Mouse (Mus musculus): ENCODE data around the gene Mdh1b. TPM values are rescaled to one million over a fixed set of nuclear protein-coding genes. Genes with fewer than 3 reads are reported as not detected.

Mdh1b gene
- not detected for polyA plus RNA-seq (2017; shearing (Covaris generic))

DNA sequence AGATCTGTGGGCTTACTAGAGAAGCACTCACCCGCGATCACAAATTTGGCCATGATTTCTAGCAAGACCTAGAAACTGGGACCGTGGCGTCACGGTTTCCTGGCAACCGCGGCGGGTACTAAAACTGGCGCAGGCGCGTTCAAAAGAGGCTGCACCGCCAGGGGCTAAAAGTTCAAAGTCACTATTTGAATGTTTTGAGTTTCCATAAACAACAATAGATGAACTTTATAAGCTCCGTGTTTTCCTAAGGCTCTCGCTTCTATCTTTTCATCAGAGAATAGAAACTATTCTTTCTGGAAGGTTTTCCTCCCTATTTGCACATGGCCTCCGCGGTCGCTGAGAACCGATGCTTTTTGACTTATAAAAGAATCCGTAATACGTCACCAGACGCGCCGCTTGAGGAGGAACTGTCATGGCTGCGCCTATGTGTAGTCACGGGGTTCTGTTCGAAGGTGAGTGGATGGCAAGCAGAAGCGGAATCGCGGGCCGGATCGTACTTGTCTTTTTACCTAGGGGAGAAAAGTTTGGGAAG lies at the start of gene Mdh1b, which contains the start of gene Fastkd2:
TSS of gene Mdh1b (minus strand) at position 79 of the 532 bp plus-strand sequence.
TSS of gene Fastkd2 (plus strand) at position 375 of the 532 bp plus-strand sequence.
- ATAC-seq = peak; percentile 99

GRCm38 (mm10) chr1:63776902-63777630 lies 46.9 kb upstream of the Mdh1b start:
- ATAC-seq = no peak

GRCm38 (mm10) chr1:63776396-63776795 lies 46.3 kb upstream of the Mdh1b start:
- ATAC-seq = no peak

- no peak for ATAC-seq
Measured at GRCm38 (mm10) chr1:63770309-63770708, 40.2 kb upstream of the Mdh1b start.

GRCm38 (mm10) chr1:63769167-63769566 lies 39.0 kb upstream of the Mdh1b start, which contains the start of gene 4933402D24Rik:
TSS of gene 4933402D24Rik (minus strand) at chr1:63769267.
- no peak for ATAC-seq

DNA sequence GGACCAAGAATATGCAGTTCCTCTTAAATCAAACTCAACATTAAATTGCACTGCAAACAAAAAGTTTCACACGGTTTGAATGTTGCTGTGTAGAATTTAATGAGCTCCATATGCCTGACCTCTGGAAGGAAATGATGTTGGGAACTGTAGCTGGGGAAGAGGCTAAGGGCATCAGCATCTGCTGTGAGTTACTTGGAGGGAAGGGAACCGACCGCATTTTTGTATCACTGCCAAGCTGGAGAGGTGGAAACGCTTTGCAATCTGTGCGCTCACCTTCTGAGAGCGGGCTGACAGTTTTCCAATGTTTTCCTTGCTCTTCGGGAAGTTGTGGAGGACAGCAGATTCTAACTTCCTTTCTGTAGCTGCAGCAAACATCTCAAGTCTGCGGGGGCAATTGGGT lies 38.0 kb upstream of the Mdh1b start:
- ATAC-seq = no peak

DNA sequence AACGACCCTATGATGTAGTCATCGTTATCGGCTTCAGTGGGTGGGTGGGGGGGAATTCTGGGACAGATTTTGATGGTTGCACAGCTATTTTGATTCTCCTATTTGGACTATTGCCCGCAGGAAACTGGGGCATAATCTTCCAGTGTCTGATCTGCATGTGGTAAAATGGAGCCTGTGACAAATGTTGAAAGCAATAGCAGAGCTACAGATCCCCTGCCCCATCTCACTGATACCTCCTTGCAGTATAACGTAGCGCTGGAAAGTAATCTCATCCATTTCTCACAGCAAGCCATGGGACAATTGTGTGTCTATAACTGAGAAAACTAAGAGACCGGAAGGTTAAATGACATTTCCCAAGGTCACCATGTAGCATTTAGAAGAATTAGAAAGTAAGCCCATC lies 34.3 kb upstream of the Mdh1b start:
- no peak for ATAC-seq

GRCm38 (mm10) chr1:63763881-63764386 lies 33.8 kb upstream of the Mdh1b start:
- ATAC-seq = no peak

DNA sequence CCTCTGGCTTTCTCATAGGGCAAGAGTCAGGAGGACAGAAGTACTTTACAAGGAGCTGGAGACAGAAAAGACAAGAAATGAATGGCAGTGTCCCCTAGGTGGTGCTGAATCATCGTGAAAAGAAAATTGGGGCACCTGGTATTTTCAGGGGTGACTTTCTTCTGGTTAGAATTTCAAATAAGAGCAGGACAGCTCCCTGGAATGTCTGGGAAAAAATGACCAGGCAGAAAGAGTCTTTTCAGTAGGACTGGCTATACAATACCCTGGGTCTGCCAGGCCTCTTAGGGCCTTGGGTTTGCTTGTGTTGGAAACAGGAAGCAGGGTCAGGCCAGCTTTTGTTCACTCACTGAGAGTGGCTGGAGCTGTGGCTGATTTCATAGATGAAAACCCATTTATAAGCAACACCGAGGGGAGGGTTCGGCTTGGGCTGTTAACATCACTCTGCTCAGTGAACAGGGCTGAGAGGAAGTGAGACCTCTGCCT lies 33.1 kb upstream of the Mdh1b start:
- no peak for ATAC-seq

GRCm38 (mm10) chr1:63756005-63756404 lies 25.9 kb upstream of the Mdh1b start:
- no peak for ATAC-seq

DNA sequence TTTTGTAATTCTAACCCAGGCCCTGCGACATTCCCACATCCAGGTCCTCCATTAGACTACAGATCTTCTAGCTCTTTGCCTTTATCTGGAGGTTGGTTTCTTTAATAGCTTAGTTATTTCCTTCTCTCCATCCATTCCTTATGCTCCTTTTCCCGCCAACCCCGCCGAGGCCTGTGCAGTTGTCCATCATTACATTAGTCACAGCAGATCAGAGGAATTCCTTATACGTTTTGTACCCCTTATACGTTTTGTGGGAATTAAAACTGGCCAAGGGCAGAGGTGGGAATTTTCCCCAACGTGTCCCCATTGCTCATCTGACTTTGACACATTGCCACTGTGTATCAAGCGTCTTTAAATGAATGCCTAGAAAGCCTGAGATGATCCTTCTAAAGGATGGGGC lies 322 bp downstream of the Mdh1b start:
- no peak for ATAC-seq

DNA sequence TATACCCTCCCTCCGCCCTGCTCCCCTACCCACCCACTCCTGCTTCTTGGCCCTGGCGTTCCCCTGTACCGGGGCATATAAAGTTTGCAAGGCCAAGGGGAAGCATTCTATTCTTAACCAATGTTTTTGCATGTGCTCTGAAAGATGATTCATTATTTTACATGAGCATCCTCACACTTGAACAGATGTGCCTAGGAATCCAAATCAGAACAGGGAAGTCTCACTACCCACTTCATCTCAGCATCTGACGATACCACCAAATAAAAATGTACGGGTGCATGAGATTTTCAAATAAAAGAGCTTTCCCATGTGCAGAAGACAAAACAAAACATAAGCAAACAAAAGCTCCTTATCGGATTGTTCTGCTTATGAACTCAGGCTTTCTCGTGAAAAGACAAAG lies 10.0 kb downstream of the Mdh1b start:
- no peak for ATAC-seq

- ATAC-seq = no peak
Measured at GRCm38 (mm10) chr1:63708876-63709275, 21.2 kb downstream of the Mdh1b start.

- no peak for ATAC-seq
Measured at GRCm38 (mm10) chr1:63705733-63706132, 24.4 kb downstream of the Mdh1b start.

DNA sequence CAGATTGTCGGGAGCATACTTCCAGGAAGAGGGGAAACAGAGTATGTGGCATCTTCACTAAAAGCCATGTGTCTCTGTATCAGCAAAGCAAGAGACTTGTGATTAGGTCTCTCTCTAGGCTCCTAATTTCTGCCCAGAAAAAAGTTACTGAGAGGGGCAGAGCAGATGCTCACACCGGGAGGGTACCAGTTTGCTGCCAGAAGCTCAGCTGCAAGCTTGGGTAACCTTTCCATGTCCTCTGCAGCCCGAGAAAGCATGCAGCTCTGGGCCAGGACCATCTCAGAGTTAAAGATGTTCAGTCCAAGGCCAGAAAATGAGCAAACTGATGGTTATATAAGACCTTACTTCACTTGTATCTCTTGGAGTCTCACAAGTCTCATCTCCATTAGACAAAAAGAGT lies 33.3 kb downstream of the Mdh1b start:
- ATAC-seq = no peak

GRCm38 (mm10) chr1:63686827-63687226 lies 43.3 kb downstream of the Mdh1b start, which contains the start of gene Dytn:
TSS of gene Dytn (minus strand) at chr1:63686927.
- no peak for ATAC-seq

GRCm38 (mm10) chr1:63675975-63676374 lies 54.1 kb downstream of the Mdh1b start:
- ATAC-seq = no peak

DNA sequence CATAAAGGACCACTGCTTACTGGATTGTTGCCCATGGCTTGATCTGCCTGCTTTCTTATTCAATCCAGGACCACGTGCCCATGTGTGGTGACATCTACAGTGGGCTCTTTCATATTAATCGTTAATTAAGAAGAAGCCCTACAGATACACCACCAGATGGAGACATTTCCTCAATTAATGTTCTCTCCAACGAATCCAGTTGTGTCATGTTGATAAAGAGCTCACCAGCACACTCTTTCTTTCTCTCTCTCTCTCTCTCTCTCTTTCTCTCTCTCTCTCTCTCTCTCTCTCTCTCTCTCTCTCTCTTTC lies 61.3 kb downstream of the Mdh1b start:
- no peak for ATAC-seq

- ATAC-seq = no peak
Measured at GRCm38 (mm10) chr1:63667949-63668851, 61.9 kb downstream of the Mdh1b start.

- ATAC-seq = no peak
Measured at GRCm38 (mm10) chr1:63667201-63667948, 62.7 kb downstream of the Mdh1b start.

- no peak for ATAC-seq
Measured at GRCm38 (mm10) chr1:63666089-63666488, 64.0 kb downstream of the Mdh1b start.

DNA sequence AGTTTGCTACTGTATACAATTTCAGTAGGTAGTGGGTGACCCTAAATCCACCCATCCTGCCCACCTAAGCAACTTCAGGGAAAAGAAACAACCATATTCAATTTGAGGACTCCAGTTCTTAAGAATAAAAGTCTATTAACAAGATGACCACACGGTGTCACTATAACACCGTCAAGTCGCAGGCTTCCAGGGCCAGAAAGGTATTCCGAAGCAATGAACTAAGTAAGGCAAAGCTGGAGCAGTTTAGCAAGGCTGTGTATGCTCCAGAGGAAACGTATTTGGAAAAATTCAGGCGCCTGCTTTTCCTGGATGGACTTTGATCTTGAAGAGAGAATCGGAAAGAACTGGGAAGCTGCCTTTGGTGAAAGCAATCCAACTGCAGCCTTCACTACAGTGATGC lies 70.5 kb downstream of the Mdh1b start:
- ATAC-seq = no peak
